ENCODE assay signal across 12 mouse cellular contexts in the genomic region with DNA sequence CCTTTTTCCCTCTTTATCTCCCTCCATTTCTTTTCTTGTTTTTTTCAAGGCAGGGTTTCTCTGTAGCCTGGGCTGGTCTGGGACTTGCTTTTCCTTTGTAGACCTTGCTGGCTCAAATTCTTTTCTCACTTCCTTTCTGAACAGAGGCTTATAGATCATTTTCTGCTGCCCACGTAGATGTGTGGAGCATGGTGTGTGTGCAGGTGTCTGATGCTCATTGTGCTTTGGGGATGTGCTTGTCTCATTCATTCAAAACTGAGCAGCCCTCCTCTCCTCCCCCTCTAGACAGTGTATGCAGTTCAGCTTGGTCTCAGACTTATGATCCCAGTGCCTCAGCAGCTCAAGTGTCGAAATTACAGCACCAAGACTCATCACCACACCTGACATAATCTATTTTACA. TPM values are rescaled to one million over a fixed set of nuclear protein-coding genes. Genes with fewer than 3 reads are reported as not detected.
A peak's percentile ranks its signal among the peaks of the same experiment; 100 is the strongest.
DNase-seq lines count a peak whose midpoint lies in the region; ATAC-seq and TF ChIP-seq lines count a peak whose summit lies in the region.
"Had no signal": no experiment of that assay in that cellular context is flagged by ENCODE, and none has a peak within 500 bp of the region (broad histone marks: within the 10 kb centered on the region; RNA-seq: fewer than 3 reads in every experiment).

No protein-coding gene starts in this region.

- 77% methylated on average over 2 of the region's 2 CpGs for WGBS in hindbrain, embryonic 10.5 days
- WGBS in hindbrain, embryonic 11.5 days, result 58% methylated on average over 2 of the region's 2 CpGs
- 36% methylated on average over 2 of the region's 2 CpGs for WGBS in lung, postnatal 0 days
- 45% methylated on average over 2 of the region's 2 CpGs for WGBS in heart, postnatal 0 days
- WGBS in liver, embryonic 16.5 days (ENCODE audit: insufficient replicate concordance), result 43% methylated on average over 2 of the region's 2 CpGs

- TF ChIP-seq CTCF in lung, postnatal 0 days (IDR thresholded peaks at IDR 0.05), result no peak
- no peak for TF ChIP-seq CTCF in heart, postnatal 0 days (IDR thresholded peaks at IDR 0.05; ENCODE audit: low read depth)

- DNase-seq in hindbrain, embryonic 10.5 days (ENCODE audit: low spot score), result no peak
- no peak for DNase-seq in hindbrain, embryonic 11.5 days (ENCODE audit: low spot score)
- no peak for DNase-seq in lung, postnatal 0 days (ENCODE audit: low spot score)
- DNase-seq in lung, postnatal 14 days, result no peak
- no peak for DNase-seq in heart, postnatal 0 days (ENCODE audit: low spot score)
- DNase-seq: cerebellum, adult 8-10 months; forebrain, postnatal 0 days; thymus, adult 2 months had no signal

- H3K9me3 ChIP-seq in hindbrain, embryonic 10.5 days, result no peaks in the 10 kb centered on the region
- no peaks in the 10 kb centered on the region for H3K9me3 ChIP-seq in hindbrain, embryonic 11.5 days (ENCODE audit: control insufficient read depth, low read length)
- no peaks in the 10 kb centered on the region for H3K9me3 ChIP-seq in lung, postnatal 0 days (ENCODE audit: low read length)
- H3K9me3 ChIP-seq in heart, postnatal 0 days (replicated peaks; ENCODE audit: control insufficient read depth, low read length), result no peaks in the 10 kb centered on the region
- no peaks in the 10 kb centered on the region for H3K9me3 ChIP-seq in liver, embryonic 16.5 days (replicated peaks; ENCODE audit: control insufficient read depth, low read length)
- H3K9me3 ChIP-seq: embryonic facial prominence, embryonic 12.5 days had no signal

- TF ChIP-seq EP300 in lung, postnatal 0 days (IDR thresholded peaks at IDR 0.05), result no peak
- TF ChIP-seq EP300 in heart, postnatal 0 days (IDR thresholded peaks at IDR 0.05; ENCODE audit: low read depth), result no peak

- no peak for ATAC-seq in hindbrain, embryonic 11.5 days (ENCODE audit: low FRiP score)
- no peak for ATAC-seq in lung, postnatal 0 days
- ATAC-seq in heart, postnatal 0 days (ENCODE audit: insufficient read depth, low read depth), result no peak
- no peak for ATAC-seq in liver, embryonic 16.5 days (ENCODE audit: low read depth)
- ATAC-seq in erythroid progenitor cell, adult 5-6 weeks (replicated peaks; ENCODE audit: low FRiP score, poor library complexity, severe bottlenecking), result no peak
- ATAC-seq: forebrain, postnatal 0 days had no signal

- no peak overlapping the region for H3K9ac ChIP-seq in hindbrain, embryonic 11.5 days (ENCODE audit: low read depth, low read length)
- 0 out of 2 replicates have a peak overlapping the region, but pooled peaks have one; percentile 6 for H3K9ac ChIP-seq in lung, postnatal 0 days (replicated peaks; ENCODE audit: low read depth)
- H3K9ac ChIP-seq in heart, postnatal 0 days (replicated peaks; ENCODE audit: low read depth, low read length), result no peak overlapping the region
- peak overlapping the region; percentile 42 for H3K9ac ChIP-seq in liver, embryonic 16.5 days (ENCODE audit: low read depth, low read length)
- H3K9ac ChIP-seq: embryonic facial prominence, embryonic 12.5 days; forebrain, postnatal 0 days had no signal

- H3K27ac ChIP-seq in hindbrain, embryonic 10.5 days, result 0 out of 2 replicates have a peak overlapping the region, but pooled peaks have one; percentile 45
- no peak overlapping the region for H3K27ac ChIP-seq in hindbrain, embryonic 11.5 days (ENCODE audit: low read depth, low read length)
- H3K27ac ChIP-seq in lung, postnatal 0 days (ENCODE audit: low read length), result peak overlapping the region; percentile 93
- H3K27ac ChIP-seq in heart, postnatal 0 days (ENCODE audit: low read depth), result peak overlapping the region; percentile 66
- peak overlapping the region; percentile 70 for H3K27ac ChIP-seq in liver, embryonic 16.5 days (ENCODE audit: low read length)

- H3K4me2 ChIP-seq in hindbrain, embryonic 11.5 days (replicated peaks; ENCODE audit: low read depth, low read length), result no peak overlapping the region
- H3K4me2 ChIP-seq in lung, postnatal 0 days (replicated peaks; ENCODE audit: low read depth, low read length), result peak overlapping the region; percentile 23
- no peak overlapping the region for H3K4me2 ChIP-seq in heart, postnatal 0 days (ENCODE audit: low read depth, low read length)
- peak overlapping the region; percentile 41 for H3K4me2 ChIP-seq in liver, embryonic 16.5 days (ENCODE audit: low read depth, low read length)
- H3K4me2 ChIP-seq: embryonic facial prominence, embryonic 12.5 days; midbrain, embryonic 11.5 days had no signal

- H3K4me1 ChIP-seq in hindbrain, embryonic 10.5 days (replicated peaks), result peaks cover 56% of the 10 kb centered on the region
- H3K4me1 ChIP-seq in hindbrain, embryonic 11.5 days (replicated peaks; ENCODE audit: control insufficient read depth, insufficient read depth, low read length), result peaks cover 14% of the 10 kb centered on the region
- peaks cover 16% of the 10 kb centered on the region; the same call in 1 of the 2 replicates for H3K4me1 ChIP-seq in lung, postnatal 0 days (ENCODE audit: insufficient read depth, low read depth, low read length)
- peaks cover 27% of the 10 kb centered on the region for H3K4me1 ChIP-seq in heart, postnatal 0 days (ENCODE audit: control insufficient read depth, insufficient read depth)
- peaks cover 47% of the 10 kb centered on the region for H3K4me1 ChIP-seq in liver, embryonic 16.5 days (ENCODE audit: control insufficient read depth, low read depth, low read length)

- no peak overlapping the region for H3K4me3 ChIP-seq in hindbrain, embryonic 10.5 days
- no peak overlapping the region for H3K4me3 ChIP-seq in hindbrain, embryonic 11.5 days (ENCODE audit: low read depth, low read length)
- H3K4me3 ChIP-seq in lung, postnatal 0 days (ENCODE audit: low read depth, low read length), result no peak overlapping the region
- H3K4me3 ChIP-seq in heart, postnatal 0 days (ENCODE audit: low read depth, low read length), result no peak overlapping the region
- peak overlapping the region; percentile 24 for H3K4me3 ChIP-seq in liver, embryonic 16.5 days (ENCODE audit: low read depth, low read length)
- H3K4me3 ChIP-seq: embryonic facial prominence, embryonic 12.5 days had no signal

- H3K36me3 ChIP-seq in hindbrain, embryonic 10.5 days, result peaks cover 51% of the 10 kb centered on the region
- peaks cover 22% of the 10 kb centered on the region for H3K36me3 ChIP-seq in hindbrain, embryonic 11.5 days (ENCODE audit: control insufficient read depth, insufficient read depth, low read length)
- H3K36me3 ChIP-seq in lung, postnatal 0 days (ENCODE audit: insufficient read depth, low read length), result peaks cover 36% of the 10 kb centered on the region
- peaks cover 42% of the 10 kb centered on the region for H3K36me3 ChIP-seq in heart, postnatal 0 days (replicated peaks; ENCODE audit: control insufficient read depth, insufficient read depth, low read length)
- H3K36me3 ChIP-seq in liver, embryonic 16.5 days (ENCODE audit: control insufficient read depth, insufficient read depth), result peaks cover 35% of the 10 kb centered on the region

- H3K27me3 ChIP-seq in hindbrain, embryonic 10.5 days (ENCODE audit: insufficient read depth, poor library complexity, severe bottlenecking), result no peaks in the 10 kb centered on the region
- no peaks in the 10 kb centered on the region for H3K27me3 ChIP-seq in hindbrain, embryonic 11.5 days (ENCODE audit: control insufficient read depth, insufficient read depth, low read length)
- no peaks in the 10 kb centered on the region for H3K27me3 ChIP-seq in lung, postnatal 0 days (replicated peaks; ENCODE audit: insufficient read depth, low read length)
- H3K27me3 ChIP-seq in heart, postnatal 0 days (ENCODE audit: control insufficient read depth, insufficient read depth, low read length), result no peaks in the 10 kb centered on the region
- H3K27me3 ChIP-seq in liver, embryonic 16.5 days (ENCODE audit: control insufficient read depth, insufficient read depth, low read depth, low read length), result no peaks in the 10 kb centered on the region
- H3K27me3 ChIP-seq: embryonic facial prominence, embryonic 12.5 days had no signal

RNA-seq across cellular contexts. Expression of a gene that starts 4.5 kb away (rescaled TPM):
- polyA plus RNA-seq in hindbrain, embryonic 10.5 days (2016; fragmentation: Nextera tagmentation; extraction: Ambion mirVana), result 116 and 123 TPM in 2 replicates
- 101 and 105 TPM in 2 replicates for polyA plus RNA-seq in hindbrain, embryonic 11.5 days (2014; fragmentation: Nextera tagmentation; extraction: Ambion mirVana)
- polyA plus RNA-seq in lung, postnatal 0 days (2015; fragmentation: Nextera tagmentation; extraction: Ambion mirVana), result 291 and 299 TPM in 2 replicates
- 108 and 126 TPM in 2 replicates for total RNA-seq in heart, postnatal 0 days (2014; rRNA removed; ENCODE audit: low replicate concordance)
- polyA plus RNA-seq in heart, postnatal 0 days (2015; fragmentation: Nextera tagmentation; extraction: Ambion mirVana), result 88.4 and 89.4 TPM in 2 replicates
- 111 and 117 TPM in 2 replicates for polyA plus RNA-seq in liver, embryonic 16.5 days (2015; fragmentation: Nextera tagmentation; extraction: Ambion mirVana)
- 72.1 and 81.3 TPM in 2 replicates for total RNA-seq in erythroid progenitor cell, adult 5-6 weeks (2015; ENCODE audit: low replicate concordance)
- total RNA-seq in erythroid progenitor cell, adult 5-6 weeks (2017; ENCODE audit: low replicate concordance), result 35.4 and 49.5 TPM in 2 replicates

RNA-seq across cellular contexts. Expression of a gene that starts 12.1 kb away (rescaled TPM):
- polyA plus RNA-seq in hindbrain, embryonic 10.5 days (2016; fragmentation: Nextera tagmentation; extraction: Ambion mirVana), result 2.0 and 2.1 TPM in 2 replicates
- polyA plus RNA-seq in hindbrain, embryonic 11.5 days (2014; fragmentation: Nextera tagmentation; extraction: Ambion mirVana), result 1.6 and 2.1 TPM in 2 replicates
- 1.4 and 1.6 TPM in 2 replicates for polyA plus RNA-seq in lung, postnatal 0 days (2015; fragmentation: Nextera tagmentation; extraction: Ambion mirVana)
- 0.11 and 0.15 TPM in 2 replicates for total RNA-seq in heart, postnatal 0 days (2014; rRNA removed; ENCODE audit: low replicate concordance)
- 0.49 and 0.67 TPM in 2 replicates for polyA plus RNA-seq in heart, postnatal 0 days (2015; fragmentation: Nextera tagmentation; extraction: Ambion mirVana)
- polyA plus RNA-seq in liver, embryonic 16.5 days (2015; fragmentation: Nextera tagmentation; extraction: Ambion mirVana), result 2.2 and 2.5 TPM in 2 replicates
- 0.84 and 1.1 TPM in 2 replicates for total RNA-seq in erythroid progenitor cell, adult 5-6 weeks (2015; ENCODE audit: low replicate concordance)
- total RNA-seq in erythroid progenitor cell, adult 5-6 weeks (2017; ENCODE audit: low replicate concordance), result not detected in 2 replicates

RNA-seq across cellular contexts. Expression of a gene that starts 37.2 kb away (rescaled TPM):
- 28.2 and 28.6 TPM in 2 replicates for polyA plus RNA-seq in hindbrain, embryonic 10.5 days (2016; fragmentation: Nextera tagmentation; extraction: Ambion mirVana)
- polyA plus RNA-seq in hindbrain, embryonic 11.5 days (2014; fragmentation: Nextera tagmentation; extraction: Ambion mirVana), result 31.0 and 31.3 TPM in 2 replicates
- polyA plus RNA-seq in lung, postnatal 0 days (2015; fragmentation: Nextera tagmentation; extraction: Ambion mirVana), result 11.6 and 14.5 TPM in 2 replicates
- total RNA-seq in heart, postnatal 0 days (2014; rRNA removed; ENCODE audit: low replicate concordance), result 28.6 and 35.6 TPM in 2 replicates
- polyA plus RNA-seq in heart, postnatal 0 days (2015; fragmentation: Nextera tagmentation; extraction: Ambion mirVana), result 22.5 and 23.0 TPM in 2 replicates
- polyA plus RNA-seq in liver, embryonic 16.5 days (2015; fragmentation: Nextera tagmentation; extraction: Ambion mirVana), result 8.8 and 9.5 TPM in 2 replicates
- 5.9 and 7.6 TPM in 2 replicates for total RNA-seq in erythroid progenitor cell, adult 5-6 weeks (2015; ENCODE audit: low replicate concordance)
- 7.2 and 8.4 TPM in 2 replicates for total RNA-seq in erythroid progenitor cell, adult 5-6 weeks (2017; ENCODE audit: low replicate concordance)

RNA-seq across cellular contexts. Expression of a gene that starts 37.9 kb away (rescaled TPM):
- 51.7 and 54.4 TPM in 2 replicates for polyA plus RNA-seq in hindbrain, embryonic 10.5 days (2016; fragmentation: Nextera tagmentation; extraction: Ambion mirVana)
- 58.6 and 63.2 TPM in 2 replicates for polyA plus RNA-seq in hindbrain, embryonic 11.5 days (2014; fragmentation: Nextera tagmentation; extraction: Ambion mirVana)
- polyA plus RNA-seq in lung, postnatal 0 days (2015; fragmentation: Nextera tagmentation; extraction: Ambion mirVana), result 11.5 and 13.2 TPM in 2 replicates
- 9.5 and 11.3 TPM in 2 replicates for total RNA-seq in heart, postnatal 0 days (2014; rRNA removed; ENCODE audit: low replicate concordance)
- polyA plus RNA-seq in heart, postnatal 0 days (2015; fragmentation: Nextera tagmentation; extraction: Ambion mirVana), result 7.9 and 8.0 TPM in 2 replicates
- polyA plus RNA-seq in liver, embryonic 16.5 days (2015; fragmentation: Nextera tagmentation; extraction: Ambion mirVana), result 12.2 and 13.0 TPM in 2 replicates
- 7.1 and 7.2 TPM in 2 replicates for total RNA-seq in erythroid progenitor cell, adult 5-6 weeks (2015; ENCODE audit: low replicate concordance)
- total RNA-seq in erythroid progenitor cell, adult 5-6 weeks (2017; ENCODE audit: low replicate concordance), result 7.4 and 18.1 TPM in 2 replicates

RNA-seq across cellular contexts. Expression of a gene that starts 38.0 kb away (rescaled TPM):
- 33.9 and 44.1 TPM in 2 replicates for polyA plus RNA-seq in hindbrain, embryonic 10.5 days (2016; fragmentation: Nextera tagmentation; extraction: Ambion mirVana)
- polyA plus RNA-seq in hindbrain, embryonic 11.5 days (2014; fragmentation: Nextera tagmentation; extraction: Ambion mirVana), result 42.2 and 46.5 TPM in 2 replicates
- polyA plus RNA-seq in lung, postnatal 0 days (2015; fragmentation: Nextera tagmentation; extraction: Ambion mirVana), result 65.8 and 68.0 TPM in 2 replicates
- 28.0 and 64.4 TPM in 2 replicates for total RNA-seq in heart, postnatal 0 days (2014; rRNA removed; ENCODE audit: low replicate concordance)
- 27.8 and 28.4 TPM in 2 replicates for polyA plus RNA-seq in heart, postnatal 0 days (2015; fragmentation: Nextera tagmentation; extraction: Ambion mirVana)
- 21.5 and 23.2 TPM in 2 replicates for polyA plus RNA-seq in liver, embryonic 16.5 days (2015; fragmentation: Nextera tagmentation; extraction: Ambion mirVana)
- total RNA-seq in erythroid progenitor cell, adult 5-6 weeks (2015; ENCODE audit: low replicate concordance), result 27.8 and 38.6 TPM in 2 replicates
- 19.0 and 36.1 TPM in 2 replicates for total RNA-seq in erythroid progenitor cell, adult 5-6 weeks (2017; ENCODE audit: low replicate concordance)

Comparison
In these comparisons a context has a peak if more than half of its experiments do, and no peak if none do; other contexts are left out.
1. H3K4me2 ChIP-seq: peak in lung, postnatal 0 days (single experiment) and liver, embryonic 16.5 days (single experiment); none in hindbrain, embryonic 11.5 days (single experiment) and heart, postnatal 0 days (single experiment).
2. H3K9ac ChIP-seq: peak in lung, postnatal 0 days (single experiment) and liver, embryonic 16.5 days (single experiment); none in hindbrain, embryonic 11.5 days (single experiment) and heart, postnatal 0 days (single experiment).